Mouse (Mus musculus): Measurements from ENCODE around the gene Ptprcap. TPM values are rescaled to one million over a fixed set of nuclear protein-coding genes. Genes with fewer than 3 reads are reported as not detected.

Ptprcap gene
- polyA plus RNA-seq, 1 experiment from 2014 or later: 0.92 TPM

GRCm38 (mm10) chr19:4114551-4114950, 38.9 kb upstream of the Ptprcap start:
- H3K4me2 ChIP-seq (ENCODE audit: low read depth): no peak overlapping the region
- no peaks in the 10 kb centered on the region for H3K9me3 ChIP-seq (ENCODE audit: control insufficient read depth, low read length)
- H3K4me1 ChIP-seq (ENCODE audit: control insufficient read depth, insufficient read depth, low read length): no peaks in the 10 kb centered on the region
- no peak for DNase-seq (ENCODE audit: low spot score)
- H3K27ac ChIP-seq (ENCODE audit: low read depth, low read length): no peak overlapping the region
- H3K27me3 ChIP-seq (ENCODE audit: control insufficient read depth, insufficient read depth, low read length): no peaks in the 10 kb centered on the region
- 89% methylated on average over 10 of the region's 10 CpGs for WGBS
- no peak overlapping the region for H3K9ac ChIP-seq (ENCODE audit: low read length)
- no peak overlapping the region for H3K4me3 ChIP-seq (ENCODE audit: low read depth, low read length)
- no peak for ATAC-seq (ENCODE audit: insufficient read depth, low FRiP score, low TSS enrichment)
- H3K36me3 ChIP-seq (ENCODE audit: control insufficient read depth, insufficient read depth, low read length): peaks cover 21% of the 10 kb centered on the region

- H3K27ac ChIP-seq (ENCODE audit: low read depth, low read length): no peak overlapping the region
- H3K27me3 ChIP-seq (ENCODE audit: control insufficient read depth, insufficient read depth, low read length): no peaks in the 10 kb centered on the region
- DNase-seq (ENCODE audit: low spot score): no peak
- no peaks in the 10 kb centered on the region for H3K4me1 ChIP-seq (ENCODE audit: control insufficient read depth, insufficient read depth, low read length)
- no peak for ATAC-seq (ENCODE audit: insufficient read depth, low FRiP score, low TSS enrichment)
- no peak overlapping the region for H3K9ac ChIP-seq (ENCODE audit: low read length)
- WGBS: 97% methylated on average over 10 of the region's 10 CpGs
- H3K4me3 ChIP-seq (ENCODE audit: low read depth, low read length): no peak overlapping the region
- no peaks in the 10 kb centered on the region for H3K9me3 ChIP-seq (ENCODE audit: control insufficient read depth, low read length)
- no peak overlapping the region for H3K4me2 ChIP-seq (ENCODE audit: low read depth)
- H3K36me3 ChIP-seq (ENCODE audit: control insufficient read depth, insufficient read depth, low read length): peaks cover 21% of the 10 kb centered on the region
Observed at GRCm38 (mm10) chr19:4115144-4115543, 38.3 kb upstream of the Ptprcap start.

- peaks cover 21% of the 10 kb centered on the region for H3K36me3 ChIP-seq (ENCODE audit: control insufficient read depth, insufficient read depth, low read length)
- H3K9ac ChIP-seq (ENCODE audit: low read length): no peak overlapping the region
- no peaks in the 10 kb centered on the region for H3K9me3 ChIP-seq (ENCODE audit: control insufficient read depth, low read length)
- DNase-seq (ENCODE audit: low spot score) (no peak), ATAC-seq (ENCODE audit: insufficient read depth, low FRiP score, low TSS enrichment) (no peak)
- no peaks in the 10 kb centered on the region for H3K27me3 ChIP-seq (ENCODE audit: control insufficient read depth, insufficient read depth, low read length)
- 84% methylated on average over 11 of the region's 11 CpGs for WGBS
- no peak overlapping the region for H3K4me3 ChIP-seq (ENCODE audit: low read depth, low read length)
- 0 out of 2 replicates have a peak, but pooled peaks cover 3% of the 10 kb centered on the region for H3K4me1 ChIP-seq (ENCODE audit: control insufficient read depth, insufficient read depth, low read length)
- no peak overlapping the region for H3K4me2 ChIP-seq (ENCODE audit: low read depth)
- no peak overlapping the region for H3K27ac ChIP-seq (ENCODE audit: low read depth, low read length)
Observed at GRCm38 (mm10) chr19:4115816-4116215, 37.6 kb upstream of the Ptprcap start.

- no peak for DNase-seq (ENCODE audit: low spot score)
- Histone ChIP-seq H3K9ac (ENCODE audit: low read length) (no peak overlapping the region), H3K4me3 (ENCODE audit: low read depth, low read length) (no peak overlapping the region), H3K27ac (ENCODE audit: low read depth, low read length) (no peak overlapping the region), H3K9me3 (ENCODE audit: control insufficient read depth, low read length) (no peaks in the 10 kb centered on the region), H3K27me3 (ENCODE audit: control insufficient read depth, insufficient read depth, low read length) (no peaks in the 10 kb centered on the region), H3K4me1 (ENCODE audit: control insufficient read depth, insufficient read depth, low read length) (0 out of 2 replicates have a peak, but pooled peaks cover 3% of the 10 kb centered on the region), H3K36me3 (ENCODE audit: control insufficient read depth, insufficient read depth, low read length) (peaks cover 21% of the 10 kb centered on the region), H3K4me2 (ENCODE audit: low read depth) (no peak overlapping the region)
- no peak for ATAC-seq (ENCODE audit: insufficient read depth, low FRiP score, low TSS enrichment)
- 97% methylated on average over 7 of the region's 7 CpGs for whole genome bisulfite sequencing
Observed at GRCm38 (mm10) chr19:4117006-4117405, 36.4 kb upstream of the Ptprcap start.

- DNase-seq (ENCODE audit: low spot score): no peak
- H3K27ac ChIP-seq (ENCODE audit: low read depth, low read length): no peak overlapping the region
- no peak overlapping the region for H3K4me3 ChIP-seq (ENCODE audit: low read depth, low read length)
- H3K27me3 ChIP-seq (ENCODE audit: control insufficient read depth, insufficient read depth, low read length): no peaks in the 10 kb centered on the region
- no peak for ATAC-seq (ENCODE audit: insufficient read depth, low FRiP score, low TSS enrichment)
- no peak overlapping the region for H3K9ac ChIP-seq (ENCODE audit: low read length)
- H3K36me3 ChIP-seq (ENCODE audit: control insufficient read depth, insufficient read depth, low read length): peaks cover 15% of the 10 kb centered on the region
- H3K9me3 ChIP-seq (ENCODE audit: control insufficient read depth, low read length): no peaks in the 10 kb centered on the region
- H3K4me2 ChIP-seq (ENCODE audit: low read depth): no peak overlapping the region
- H3K4me1 ChIP-seq (ENCODE audit: control insufficient read depth, insufficient read depth, low read length): 0 out of 2 replicates have a peak, but pooled peaks cover 3% of the 10 kb centered on the region
- 97% methylated on average over 2 of the region's 2 CpGs for WGBS
Observed at GRCm38 (mm10) chr19:4118350-4118749, 35.1 kb upstream of the Ptprcap start.

- Histone ChIP-seq H3K4me2 (ENCODE audit: low read depth) (no peak overlapping the region; the same call in 1 of the 2 replicates), H3K27me3 (ENCODE audit: control insufficient read depth, insufficient read depth, low read length) (no peaks in the 10 kb centered on the region), H3K4me1 (ENCODE audit: control insufficient read depth, insufficient read depth, low read length) (0 out of 2 replicates have a peak, but pooled peaks cover 3% of the 10 kb centered on the region), H3K4me3 (ENCODE audit: low read depth, low read length) (no peak overlapping the region), H3K27ac (ENCODE audit: low read depth, low read length) (no peak overlapping the region), H3K9ac (ENCODE audit: low read length) (no peak overlapping the region), H3K9me3 (ENCODE audit: control insufficient read depth, low read length) (no peaks in the 10 kb centered on the region), H3K36me3 (ENCODE audit: control insufficient read depth, insufficient read depth, low read length) (peaks cover 10% of the 10 kb centered on the region)
- no peak for DNase-seq (ENCODE audit: low spot score)
- no peak for ATAC-seq (ENCODE audit: insufficient read depth, low FRiP score, low TSS enrichment)
- WGBS: 91% methylated on average over 6 of the region's 6 CpGs
Observed at GRCm38 (mm10) chr19:4119716-4120487, 33.5 kb upstream of the Ptprcap start.

- peak overlapping the region; percentile 32; the same call in 1 of the 2 replicates for H3K4me3 ChIP-seq (ENCODE audit: low read depth, low read length)
- H3K9me3 ChIP-seq (ENCODE audit: control insufficient read depth, low read length): no peaks in the 10 kb centered on the region
- no peak overlapping the region for H3K9ac ChIP-seq (ENCODE audit: low read length)
- H3K27me3 ChIP-seq (ENCODE audit: control insufficient read depth, insufficient read depth, low read length): no peaks in the 10 kb centered on the region
- DNase-seq (ENCODE audit: low spot score): no peak
- no peak for ATAC-seq (ENCODE audit: insufficient read depth, low FRiP score, low TSS enrichment)
- 98% methylated on average over 2 of the region's 2 CpGs for WGBS
- peak overlapping the region; percentile 38 for H3K4me2 ChIP-seq (ENCODE audit: low read depth)
- 0 out of 2 replicates have a peak, but pooled peaks cover 3% of the 10 kb centered on the region for H3K4me1 ChIP-seq (ENCODE audit: control insufficient read depth, insufficient read depth, low read length)
- peaks cover 5% of the 10 kb centered on the region for H3K36me3 ChIP-seq (ENCODE audit: control insufficient read depth, insufficient read depth, low read length)
- H3K27ac ChIP-seq (ENCODE audit: low read depth, low read length): no peak overlapping the region
Observed at GRCm38 (mm10) chr19:4120496-4120895, 32.9 kb upstream of the Ptprcap start.

- Histone ChIP-seq H3K9me3 (ENCODE audit: control insufficient read depth, low read length) (no peaks in the 10 kb centered on the region), H3K4me2 (ENCODE audit: low read depth) (peak overlapping the region; percentile 38), H3K36me3 (ENCODE audit: control insufficient read depth, insufficient read depth, low read length) (no peaks in the 10 kb centered on the region), H3K9ac (ENCODE audit: low read length) (peak overlapping the region; percentile 51), H3K27ac (ENCODE audit: low read depth, low read length) (peak overlapping the region; percentile 58), H3K27me3 (ENCODE audit: control insufficient read depth, insufficient read depth, low read length) (no peaks in the 10 kb centered on the region), H3K4me1 (ENCODE audit: control insufficient read depth, insufficient read depth, low read length) (0 out of 2 replicates have a peak, but pooled peaks cover 3% of the 10 kb centered on the region), H3K4me3 (ENCODE audit: low read depth, low read length) (peak overlapping the region; percentile 32)
- ATAC-seq (ENCODE audit: insufficient read depth, low FRiP score, low TSS enrichment) (peak; percentile 77), DNase-seq (ENCODE audit: low spot score) (peak; percentile 97)
- 2% methylated on average over 38 of the region's 38 CpGs for WGBS
Observed at GRCm38 (mm10) chr19:4121097-4121805, 32.2 kb upstream of the Ptprcap start.
